Mouse (Mus musculus): ENCODE results near the gene Snapc2. TPM values are rescaled to one million over a fixed set of nuclear protein-coding genes. Genes with fewer than 3 reads are reported as not detected.
A peak's percentile ranks its signal among the peaks of the same experiment; 100 is the strongest.

The Snapc2 gene
- polyA plus RNA-seq, 2 experiments = 11.5 to 14.1 TPM

- no peak overlapping the region for H3K4me3 ChIP-seq (ENCODE audit: insufficient read depth in 1 of 2, low read depth in 2 of 2, low read length in 2 of 2)
- 80% methylated on average over 15 of the region's 15 CpGs for WGBS (ENCODE audit: insufficient replicate concordance)
- ATAC-seq (ENCODE audit: insufficient read depth) (no peak), DNase-seq (ENCODE audit: low read depth in 3 of 3, low spot score in 3 of 3) (no peak)
- H3K36me3 ChIP-seq (replicated peaks; ENCODE audit: control insufficient read depth, insufficient read depth, low read depth) = peaks cover 50% of the 10 kb centered on the region
- no peak overlapping the region for H3K9ac ChIP-seq (replicated peaks)
- TF ChIP-seq CTCF (IDR thresholded peaks at IDR 0.05; ENCODE audit: low read depth) (no peak), EP300 (IDR thresholded peaks at IDR 0.05; ENCODE audit: low read depth) (no peak)
- no peak overlapping the region for H3K4me2 ChIP-seq (ENCODE audit: low read depth)
- no peaks in the 10 kb centered on the region for H3K4me1 ChIP-seq (replicated peaks; ENCODE audit: control insufficient read depth in 2 of 2, insufficient read depth in 2 of 2, low read length in 1 of 2)
- H3K9me3 ChIP-seq (ENCODE audit: control insufficient read depth, low read length) = no peaks in the 10 kb centered on the region
- H3K27me3 ChIP-seq (ENCODE audit: control insufficient read depth, insufficient read depth, low read length) = no peaks in the 10 kb centered on the region
- H3K27ac ChIP-seq = no peak overlapping the region
These were observed 12.5 kb downstream of the Snapc2 start for GRCm38 (mm10) chr8:4265160-4265914.

GRCm38 (mm10) chr8:4267627-4268026 lies 14.7 kb downstream of the Snapc2 start:
- no peaks in the 10 kb centered on the region for H3K9me3 ChIP-seq (ENCODE audit: control insufficient read depth, low read length)
- TF ChIP-seq EP300 (IDR thresholded peaks at IDR 0.05; ENCODE audit: low read depth) (no peak), CTCF (IDR thresholded peaks at IDR 0.05; ENCODE audit: low read depth) (peak; percentile 68)
- H3K27ac ChIP-seq = no peak overlapping the region
- H3K4me2 ChIP-seq (ENCODE audit: low read depth) = no peak overlapping the region
- no peaks in the 10 kb centered on the region for H3K27me3 ChIP-seq (ENCODE audit: control insufficient read depth, insufficient read depth, low read length)
- peaks cover 49% of the 10 kb centered on the region for H3K36me3 ChIP-seq (replicated peaks; ENCODE audit: control insufficient read depth, insufficient read depth, low read depth)
- H3K9ac ChIP-seq (replicated peaks) = no peak overlapping the region
- no peak overlapping the region for H3K4me3 ChIP-seq (ENCODE audit: insufficient read depth in 1 of 2, low read depth in 2 of 2, low read length in 2 of 2)
- peak; percentile 47; the same call in 1 of the 2 replicates for ATAC-seq (ENCODE audit: insufficient read depth)
- no peaks in the 10 kb centered on the region for H3K4me1 ChIP-seq (replicated peaks; ENCODE audit: control insufficient read depth in 2 of 2, insufficient read depth in 2 of 2, low read length in 1 of 2)
- DNase-seq (ENCODE audit: low read depth in 3 of 3, low spot score in 3 of 3) = no peak
- 81% methylated on average over 15 of the region's 15 CpGs for WGBS (ENCODE audit: insufficient replicate concordance)

GRCm38 (mm10) chr8:4269609-4270008 lies 16.7 kb downstream of the Snapc2 start:
- H3K9ac ChIP-seq (replicated peaks) = no peak overlapping the region
- no peak overlapping the region for H3K4me2 ChIP-seq (ENCODE audit: low read depth)
- H3K9me3 ChIP-seq (ENCODE audit: control insufficient read depth, low read length) = no peaks in the 10 kb centered on the region
- ATAC-seq (ENCODE audit: insufficient read depth) (no peak), DNase-seq (ENCODE audit: low read depth in 3 of 3, low spot score in 3 of 3) (no peak)
- no peak overlapping the region for H3K4me3 ChIP-seq (ENCODE audit: insufficient read depth in 1 of 2, low read depth in 2 of 2, low read length in 2 of 2)
- H3K36me3 ChIP-seq (replicated peaks; ENCODE audit: control insufficient read depth, insufficient read depth, low read depth) = peaks cover 52% of the 10 kb centered on the region
- no peak for TF ChIP-seq EP300 (IDR thresholded peaks at IDR 0.05; ENCODE audit: low read depth)
- TF ChIP-seq CTCF (IDR thresholded peaks at IDR 0.05; ENCODE audit: low read depth) = no peak
- H3K4me1 ChIP-seq (replicated peaks; ENCODE audit: control insufficient read depth in 2 of 2, insufficient read depth in 2 of 2, low read length in 1 of 2) = peaks cover 3 to 7% of the 10 kb centered on the region in 2 experiments
- WGBS (ENCODE audit: insufficient replicate concordance) = 86% methylated on average over 6 of the region's 6 CpGs
- no peak overlapping the region for H3K27ac ChIP-seq
- H3K27me3 ChIP-seq (ENCODE audit: control insufficient read depth, insufficient read depth, low read length) = no peaks in the 10 kb centered on the region

GRCm38 (mm10) chr8:4275275-4276110 lies 22.6 kb downstream of the Snapc2 start, which contains the start of gene Timm44:
Gene Timm44, minus strand, starts transcription at chr8:4275913.
- under 1% methylated on average over 39 of the region's 39 CpGs for WGBS (ENCODE audit: insufficient replicate concordance)
- ATAC-seq (ENCODE audit: insufficient read depth) (peak; percentile 96), DNase-seq (ENCODE audit: low read depth in 3 of 3, low spot score in 3 of 3) (peak; percentile 91 to 93 (median 92))
- peak within 1 kb of the TSS; percentile 74 to 94 for H3K4me3 ChIP-seq (ENCODE audit: insufficient read depth in 1 of 2, low read depth in 2 of 2, low read length in 2 of 2)
- H3K9ac ChIP-seq (replicated peaks) = peak within 1 kb of the TSS; percentile 83
- peaks cover 9 to 15% of the 10 kb centered on the region in 2 experiments for H3K4me1 ChIP-seq (replicated peaks; ENCODE audit: control insufficient read depth in 2 of 2, insufficient read depth in 2 of 2, low read length in 1 of 2)
- no peak for TF ChIP-seq EP300 (IDR thresholded peaks at IDR 0.05; ENCODE audit: low read depth)
- TF ChIP-seq CTCF (IDR thresholded peaks at IDR 0.05; ENCODE audit: low read depth) = no peak
- no peaks in the 10 kb centered on the region for H3K27me3 ChIP-seq (ENCODE audit: control insufficient read depth, insufficient read depth, low read length)
- H3K4me2 ChIP-seq (ENCODE audit: low read depth) = peak within 1 kb of the TSS; percentile 86
- peak within 1 kb of the TSS; percentile 15 for H3K27ac ChIP-seq
- peaks cover 12% of the 10 kb centered on the region for H3K36me3 ChIP-seq (replicated peaks; ENCODE audit: control insufficient read depth, insufficient read depth, low read depth)
- H3K9me3 ChIP-seq (ENCODE audit: control insufficient read depth, low read length) = no peaks in the 10 kb centered on the region

- H3K4me2 ChIP-seq (ENCODE audit: low read depth) = peak overlapping the region; percentile 86
- H3K4me3 ChIP-seq (ENCODE audit: insufficient read depth in 1 of 2, low read depth in 2 of 2, low read length in 2 of 2) = peak overlapping the region; percentile 74 to 94
- ATAC-seq (ENCODE audit: insufficient read depth) (peak; percentile 47), DNase-seq (ENCODE audit: low read depth in 3 of 3, low spot score in 3 of 3) (no peak)
- H3K9ac ChIP-seq (replicated peaks) = peak overlapping the region; percentile 66
- WGBS (ENCODE audit: insufficient replicate concordance) = 25% methylated on average over 9 of the region's 9 CpGs
- H3K27ac ChIP-seq = peak overlapping the region; percentile 15
- H3K27me3 ChIP-seq (ENCODE audit: control insufficient read depth, insufficient read depth, low read length) = no peaks in the 10 kb centered on the region
- TF ChIP-seq CTCF (IDR thresholded peaks at IDR 0.05; ENCODE audit: low read depth) (no peak), EP300 (IDR thresholded peaks at IDR 0.05; ENCODE audit: low read depth) (no peak)
- peaks cover 9% of the 10 kb centered on the region for H3K36me3 ChIP-seq (replicated peaks; ENCODE audit: control insufficient read depth, insufficient read depth, low read depth)
- H3K4me1 ChIP-seq (replicated peaks; ENCODE audit: control insufficient read depth in 2 of 2, insufficient read depth in 2 of 2, low read length in 1 of 2) = peaks cover 9 to 15% of the 10 kb centered on the region in 2 experiments
- H3K9me3 ChIP-seq (ENCODE audit: control insufficient read depth, low read length) = no peaks in the 10 kb centered on the region
These were observed 23.2 kb downstream of the Snapc2 start for GRCm38 (mm10) chr8:4276111-4276465.

All from liver, embryonic 14.5 days (tissue).